Mouse (Mus musculus): ENCODE results near the gene Mboat2.

GRCm38 (mm10) chr12:24831153-24831963, 679 bp downstream of the Mboat2 start:
- TF ChIP-seq TBP (conservative IDR thresholded peaks at IDR 0.05; ENCODE audit: low read depth, low read length) (no peak), CTCF (conservative IDR thresholded peaks at IDR 0.05 in 1 of 2, IDR thresholded peaks at IDR 0.05 in 1 of 2; ENCODE audit: low read depth in 2 of 2, low read length in 2 of 2) (no peak), SMC3 (IDR thresholded peaks at IDR 0.05; ENCODE audit: low read depth, low read length) (no peak), POLR2A (IDR thresholded peaks at IDR 0.05; ENCODE audit: low read depth, low read length) (no peak), RCOR1 (conservative IDR thresholded peaks at IDR 0.05; ENCODE audit: low read depth, low read length) (no peak), MAFK (IDR thresholded peaks at IDR 0.05; ENCODE audit: insufficient replicate concordance, low read length) (no peak), CHD1 (IDR thresholded peaks at IDR 0.05; ENCODE audit: low read depth, low read length) (no peak), EP300 (IDR thresholded peaks at IDR 0.05; ENCODE audit: low read length) (no peak), USF1 (IDR thresholded peaks at IDR 0.05; ENCODE audit: low read depth, low read length) (no peak), MAX (IDR thresholded peaks at IDR 0.05; ENCODE audit: low read length) (no peak), BHLHE40 (IDR thresholded peaks at IDR 0.05; ENCODE audit: low read depth, low read length) (no peak), MYC (IDR thresholded peaks at IDR 0.05; ENCODE audit: low read depth, low read length) (no peak), E2F4 (IDR thresholded peaks at IDR 0.05; ENCODE audit: insufficient replicate concordance, low read depth, low read length) (no peak)

All from CH12.LX (cell line).